Mouse (Mus musculus) gastrocnemius, postnatal 4 days (tissue): Measurements from ENCODE around the gene Frem1. TPM values are rescaled to one million over a fixed set of nuclear protein-coding genes. Genes with fewer than 3 reads are reported as not detected.

Experiments
- DNase-seq, 2 experiments: peaks; one replicate each; pipeline ENCODE4 v3.0.0; 2021 to 2022; ENCODE audit warnings: low spot score in 2 of 2, mixed read lengths in 2 of 2
- long read RNA-seq, 2 experiments: library from polyadenylated mRNA; stranded (forward); transcript quantifications; one replicate each; pipeline ENCODE4 v2.0.0; 2021
- total RNA-seq, 2 experiments: library from RNA; stranded (reverse); gene quantifications; 2 replicates each; pipeline ENCODE4 v1.2.3; 2021

The Frem1 gene
- total RNA-seq = 1 to 10 TPM; 7.2 to 9.4 TPM
- long read RNA-seq, experiment 1, partial matches to known transcripts = 1 of 2 reads
- long read RNA-seq, experiment 1, other reads (novel, unspliced or antisense) = 1 of 2 reads
- long read RNA-seq, experiment 2, partial matches to known transcripts = 1 of 2 reads
- long read RNA-seq, experiment 2, other reads (novel, unspliced or antisense) = 1 of 2 reads

GRCm38 (mm10) chr4:83051634-83052577 lies at the start of gene Frem1:
TSS of gene Frem1 (minus strand) at chr4:83052339.
- DNase-seq = peak; percentile 48 to 66

- DNase-seq = no peak
These were observed 46.9 kb upstream of the Frem1 start for GRCm38 (mm10) chr4:83099025-83099424.

- no peak for DNase-seq
These were observed 41.8 kb upstream of the Frem1 start for GRCm38 (mm10) chr4:83093941-83094340.

GRCm38 (mm10) chr4:83090691-83091448 lies 38.7 kb upstream of the Frem1 start:
- DNase-seq = peak in 1 of 2 experiments; percentile 43

GRCm38 (mm10) chr4:83080364-83081174 lies 28.4 kb upstream of the Frem1 start:
- DNase-seq = no peak

GRCm38 (mm10) chr4:83064191-83064590 lies 12.1 kb upstream of the Frem1 start:
- no peak for DNase-seq

- DNase-seq = no peak
These were observed 9.4 kb upstream of the Frem1 start for GRCm38 (mm10) chr4:83061564-83061963.

- no peak for DNase-seq
These were observed 6.5 kb upstream of the Frem1 start for GRCm38 (mm10) chr4:83058617-83059016.

GRCm38 (mm10) chr4:83058182-83058581 lies 6.0 kb upstream of the Frem1 start:
- DNase-seq = no peak

- DNase-seq = no peak
These were observed 4.4 kb upstream of the Frem1 start for GRCm38 (mm10) chr4:83056496-83056895.

- no peak for DNase-seq
These were observed 3.3 kb upstream of the Frem1 start for GRCm38 (mm10) chr4:83055444-83055843.

- no peak for DNase-seq
These were observed 1.1 kb upstream of the Frem1 start for GRCm38 (mm10) chr4:83053206-83053605.

GRCm38 (mm10) chr4:83051176-83051575 lies 963 bp downstream of the Frem1 start:
- DNase-seq = no peak

- no peak for DNase-seq
These were observed 1.9 kb downstream of the Frem1 start for GRCm38 (mm10) chr4:83050151-83050796.

- no peak for DNase-seq
These were observed 2.9 kb downstream of the Frem1 start for GRCm38 (mm10) chr4:83049288-83049687.

- no peak for DNase-seq
These were observed 3.6 kb downstream of the Frem1 start for GRCm38 (mm10) chr4:83048561-83048960.

GRCm38 (mm10) chr4:83046806-83047205 lies 5.3 kb downstream of the Frem1 start:
- no peak for DNase-seq

- DNase-seq = no peak
These were observed 6.1 kb downstream of the Frem1 start for GRCm38 (mm10) chr4:83046069-83046468.

- DNase-seq = no peak
These were observed 6.9 kb downstream of the Frem1 start for GRCm38 (mm10) chr4:83045266-83045665.

GRCm38 (mm10) chr4:83040780-83041179 lies 11.4 kb downstream of the Frem1 start:
- peak in 1 of 2 experiments; percentile 18 for DNase-seq
